Mouse (Mus musculus) midbrain, postnatal 0 days (tissue): ENCODE measurements around the gene Col6a1. TPM values are rescaled to one million over a fixed set of nuclear protein-coding genes. Genes with fewer than 3 reads are reported as not detected.

ENCODE experiments used
- ATAC-seq: fragments of 200-750 bp; cut with Nextera tagmentation; 2 replicates; pipeline ENCODE4 v1.8.0; 2017; ENCODE audit warnings: moderate number of reproducible peaks, mild to moderate bottlenecking, moderate TSS enrichment, moderate library complexity; ENCODE audit not compliant: low FRiP score
- DNase-seq: peaks from one replicate; pipeline ENCODE4 v3.0.0-alpha.2; 2015; ENCODE audit warnings: low spot score
- H3K27ac ChIP-seq: fragments of 300-500 bp; sonication (generic); 2 replicates; pipeline ENCODE4 v1.5.1; 2014; ENCODE audit warnings: low read depth, mild to moderate bottlenecking, low read length, mixed read lengths
- H3K27me3 ChIP-seq: fragments of 300-500 bp; sonication (generic); 2 replicates; pipeline ENCODE4 v1.6.1; 2014; ENCODE audit warnings: low read length, control low read depth, mixed read lengths; ENCODE audit not compliant: insufficient read depth
- H3K36me3 ChIP-seq: fragments of 300-500 bp; sonication (generic); 2 replicates; pipeline ENCODE4 v1.6.1; 2014; ENCODE audit warnings: low read length, control low read depth, mixed read lengths; ENCODE audit not compliant: insufficient read depth
- H3K4me1 ChIP-seq: fragments of 300-500 bp; sonication (generic); 2 replicates; pipeline ENCODE4 v1.6.1; 2014; ENCODE audit warnings: mild to moderate bottlenecking, control low read depth, antibody characterized with exemption, low read length, mixed read lengths; ENCODE audit not compliant: insufficient read depth
- H3K4me2 ChIP-seq: fragments of 300-500 bp; sonication (generic); 2 replicates; pipeline ENCODE4 v1.6.1; 2014; ENCODE audit warnings: low read depth, mild to moderate bottlenecking, low read length, mixed read lengths; ENCODE audit not compliant: poor library complexity, severe bottlenecking
- H3K4me3 ChIP-seq: fragments of 300-500 bp; sonication (generic); 2 replicates; pipeline ENCODE4 v1.5.1; 2014; ENCODE audit warnings: low read depth, mild to moderate bottlenecking, low read length, moderate library complexity
- H3K9ac ChIP-seq: fragments of 300-500 bp; sonication (generic); replicated peaks from 2 replicates; pipeline ENCODE4 v1.6.1; 2014; ENCODE audit warnings: mild to moderate bottlenecking, low read length, moderate library complexity, mixed read lengths; ENCODE audit not compliant: poor library complexity, severe bottlenecking
- H3K9me3 ChIP-seq: fragments of 300-500 bp; sonication (generic); 2 replicates; pipeline ENCODE4 v1.6.1; 2016; ENCODE audit warnings: low read length, control low read depth
- CTCF ChIP-seq: IDR thresholded peaks from 2 replicates; pipeline ENCODE4 v1.5.1; 2016; ENCODE audit warnings: antibody characterized with exemption, mild to moderate bottlenecking
- WGBS: fragments of 180-500 bp; shearing (Covaris S2); extraction: QIAGEN DNeasy Blood & Tissue Kit; methylation state at CpG from one replicate; pipeline ENCODE4 v1.1.7; 2014; 5-methylcytosine and 5-hydroxymethylcytosine counted together
- polyA plus RNA-seq: library from polyadenylated mRNA; unstranded; fragments of >200 nt; fragmentation: Nextera tagmentation; extraction: Ambion mirVana; gene quantifications from 2 replicates; pipeline ENCODE4 v1.2.1, GENCODE M21; 2015
- total RNA-seq: library from RNA; depleted of rRNA; stranded (reverse); fragments of >200 nt; gene quantifications from 2 replicates; pipeline ENCODE4 v1.2.3, GENCODE M21; 2014

Col6a1 gene
- total and polyA plus RNA-seq, 2 experiments from 2014 or later, result 21.7 to 32.7 TPM

DNA sequence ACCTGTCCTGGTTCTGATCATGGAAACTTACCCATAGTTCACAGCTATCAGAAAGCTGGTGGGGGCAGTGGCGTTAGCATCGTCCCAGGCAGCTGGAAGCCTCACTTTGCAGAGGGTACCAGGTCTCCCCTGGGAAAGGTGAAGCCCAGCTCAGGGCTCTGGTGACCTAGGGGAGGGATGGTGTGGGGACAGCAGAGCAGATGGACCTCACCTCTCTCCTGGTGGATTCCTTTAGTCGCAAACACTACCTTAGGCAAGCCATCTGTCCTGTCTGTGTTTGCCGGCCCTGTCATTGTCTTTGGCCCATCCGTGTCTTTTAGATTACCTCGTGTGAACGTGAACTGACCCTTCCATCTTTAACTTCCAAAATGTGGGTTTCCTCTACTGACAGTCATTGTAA, 42.5 kb downstream of the Col6a1 start:
- H3K27me3 ChIP-seq, result no peaks in the 10 kb centered on the region
- WGBS, result 65% methylated on average over 7 of the region's 7 CpGs
- H3K4me1 ChIP-seq, result no peaks in the 10 kb centered on the region
- no peaks in the 10 kb centered on the region for H3K36me3 ChIP-seq
- TF ChIP-seq CTCF, result no peak
- no peak overlapping the region for H3K27ac ChIP-seq
- no peak overlapping the region for H3K9ac ChIP-seq
- ATAC-seq, result no peak
- DNase-seq, result no peak
- H3K4me3 ChIP-seq, result no peak overlapping the region
- no peak overlapping the region for H3K4me2 ChIP-seq
- no peaks in the 10 kb centered on the region for H3K9me3 ChIP-seq

DNA sequence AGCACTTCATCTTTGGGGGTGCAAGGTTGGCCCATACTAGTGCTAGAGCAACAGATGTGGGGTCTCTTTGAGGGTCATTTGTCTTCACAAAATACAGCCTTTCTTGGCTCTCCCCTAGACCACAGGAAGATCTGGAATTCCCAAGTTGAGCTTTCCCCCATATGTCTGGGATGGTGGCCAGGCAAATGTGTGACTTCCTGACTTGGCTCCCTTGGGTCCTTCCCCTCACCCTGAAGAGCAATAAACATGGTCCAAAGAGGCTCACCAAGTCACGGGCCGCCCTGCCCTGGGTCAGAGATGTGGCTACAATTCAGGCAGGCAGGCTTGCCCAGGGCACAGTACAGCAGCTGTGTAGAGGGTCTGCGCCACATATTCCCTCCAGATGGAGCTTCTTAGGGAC, 44.1 kb downstream of the Col6a1 start:
- Histone ChIP-seq H3K4me2 (no peak overlapping the region), H3K4me3 (no peak overlapping the region), H3K27me3 (no peaks in the 10 kb centered on the region), H3K9me3 (no peaks in the 10 kb centered on the region), H3K36me3 (no peaks in the 10 kb centered on the region), H3K27ac (no peak overlapping the region), H3K9ac (no peak overlapping the region), H3K4me1 (no peaks in the 10 kb centered on the region)
- ATAC-seq, result no peak
- 88% methylated on average over 3 of the region's 3 CpGs for WGBS
- no peak for TF ChIP-seq CTCF
- DNase-seq, result no peak

DNA sequence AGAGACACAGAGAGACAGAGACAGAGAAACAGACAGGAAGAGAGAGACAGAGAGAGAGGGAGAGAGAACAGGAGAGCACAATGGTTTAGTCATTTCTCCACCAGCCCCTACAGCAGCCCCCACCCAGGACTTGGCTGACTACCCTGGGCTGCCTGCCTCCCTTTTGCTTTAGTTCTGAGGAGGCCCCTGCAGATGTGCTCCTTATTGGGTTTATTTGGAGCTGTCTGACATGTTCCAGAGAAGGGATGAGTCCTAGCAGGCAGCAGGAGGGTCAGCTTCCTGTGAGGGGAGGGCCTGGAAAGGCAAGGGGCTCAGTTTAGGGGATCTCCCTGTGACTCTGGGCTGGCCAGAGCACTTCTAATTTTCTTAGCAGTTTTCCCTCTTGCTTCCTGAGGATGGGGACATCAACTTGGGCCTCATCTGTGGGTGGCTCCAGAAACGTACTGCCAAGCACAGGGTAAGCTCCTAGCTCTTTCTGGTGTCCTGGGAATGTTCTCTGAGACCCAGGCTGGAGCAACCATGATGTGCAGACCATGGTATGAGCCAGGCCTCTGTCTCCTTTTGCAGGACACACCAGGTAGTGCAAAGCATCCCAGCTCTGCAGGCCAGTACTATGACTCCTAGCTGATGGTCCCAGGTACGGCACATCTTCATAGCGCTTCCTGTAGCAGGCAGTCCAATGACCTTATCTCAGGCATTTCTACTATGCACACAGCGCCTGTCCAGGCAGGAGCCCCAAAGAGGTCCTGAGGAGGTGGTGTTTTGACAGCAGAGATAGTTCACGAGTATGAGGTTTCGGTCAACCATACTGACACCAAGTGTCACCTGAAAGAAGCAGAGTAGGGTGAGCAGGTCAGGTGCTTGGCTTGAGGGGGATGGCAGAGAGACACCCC, 45.0 kb downstream of the Col6a1 start:
- no peak overlapping the region for H3K4me3 ChIP-seq

DNA sequence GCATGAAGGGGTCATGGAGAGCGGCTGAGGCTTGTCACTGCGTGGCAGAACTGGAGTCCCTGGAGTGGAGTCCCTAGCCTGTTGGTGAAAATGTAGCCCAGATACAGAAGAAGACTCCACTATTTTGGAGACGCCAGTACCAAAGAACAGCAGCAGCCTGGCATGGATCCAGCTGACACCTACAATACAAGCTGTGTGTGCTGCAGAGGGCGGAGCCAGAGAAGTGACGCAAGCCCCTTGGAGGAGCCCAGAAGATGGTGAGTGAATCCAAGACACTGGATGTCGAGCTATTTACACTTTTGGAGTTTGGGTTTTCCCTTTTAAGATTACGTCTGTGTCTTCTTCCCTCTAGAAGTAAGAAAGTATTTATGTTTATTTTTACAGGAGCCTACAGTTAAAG, 47.8 kb downstream of the Col6a1 start:
- WGBS, result 76% methylated on average over 7 of the region's 7 CpGs
- no peaks in the 10 kb centered on the region for H3K27me3 ChIP-seq
- H3K4me3 ChIP-seq, result no peak overlapping the region
- no peak for ATAC-seq
- no peaks in the 10 kb centered on the region for H3K36me3 ChIP-seq
- no peaks in the 10 kb centered on the region for H3K9me3 ChIP-seq
- H3K9ac ChIP-seq, result no peak overlapping the region
- no peaks in the 10 kb centered on the region for H3K4me1 ChIP-seq
- no peak for DNase-seq
- no peak for TF ChIP-seq CTCF
- no peak overlapping the region for H3K4me2 ChIP-seq
- H3K27ac ChIP-seq, result no peak overlapping the region

More for the DNA sequence above, 45.0 kb downstream of the Col6a1 start:
- ATAC-seq (no peak), DNase-seq (no peak)
- Histone ChIP-seq H3K36me3 (no peaks in the 10 kb centered on the region), H3K4me2 (no peak overlapping the region), H3K4me1 (no peaks in the 10 kb centered on the region), H3K9ac (no peak overlapping the region), H3K27ac (no peak overlapping the region), H3K9me3 (no peaks in the 10 kb centered on the region), H3K27me3 (no peaks in the 10 kb centered on the region)
- TF ChIP-seq CTCF, result no peak
- WGBS, result 86% methylated on average over 6 of the region's 6 CpGs

DNA sequence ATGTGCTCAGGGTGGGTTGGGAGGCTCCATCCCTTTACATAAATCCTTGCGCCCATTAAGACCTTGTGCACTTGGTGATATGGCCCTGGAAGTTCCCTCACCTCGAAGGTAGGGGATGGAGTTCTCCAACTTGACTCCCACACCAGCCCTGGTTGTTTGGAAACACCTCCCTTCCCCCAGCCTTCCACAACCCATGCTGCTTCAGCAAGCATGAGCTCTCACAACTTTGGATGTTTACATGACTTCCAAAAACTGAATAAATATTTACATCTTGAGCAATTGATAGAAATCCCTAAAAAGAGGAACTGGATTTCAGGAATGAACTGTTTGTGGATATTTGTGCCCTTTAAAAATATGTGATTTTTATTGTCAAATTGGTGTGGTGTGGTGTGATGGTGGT, 50.7 kb downstream of the Col6a1 start:
- H3K4me2 ChIP-seq, result no peak overlapping the region
- no peaks in the 10 kb centered on the region for H3K36me3 ChIP-seq
- no peaks in the 10 kb centered on the region for H3K9me3 ChIP-seq
- no peaks in the 10 kb centered on the region for H3K4me1 ChIP-seq
- DNase-seq, result no peak
- ATAC-seq, result no peak
- H3K27me3 ChIP-seq, result no peaks in the 10 kb centered on the region
- H3K4me3 ChIP-seq, result no peak overlapping the region
- no peak overlapping the region for H3K9ac ChIP-seq
- 86% methylated on average over 2 of the region's 2 CpGs for WGBS
- TF ChIP-seq CTCF, result no peak
- no peak overlapping the region for H3K27ac ChIP-seq

DNA sequence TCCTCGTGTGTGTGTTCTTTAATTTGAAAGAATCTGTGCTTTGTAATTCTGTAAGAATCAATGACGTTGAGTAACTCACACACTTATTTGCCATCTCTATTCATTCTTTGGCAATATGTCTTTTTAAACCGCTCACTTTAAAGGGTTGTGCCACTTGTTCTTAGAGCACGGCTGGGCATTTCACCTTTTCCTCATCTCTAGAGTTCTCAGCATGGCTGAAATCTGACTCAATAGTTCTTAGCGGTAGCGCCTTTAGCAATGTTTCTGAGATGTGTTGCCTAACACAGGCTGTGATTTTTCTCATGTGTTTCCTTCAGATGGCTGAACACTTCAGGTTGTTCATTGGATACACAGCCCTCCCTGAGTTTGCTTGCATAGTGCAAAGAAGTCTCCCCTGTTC, 51.4 kb downstream of the Col6a1 start:
- ATAC-seq (no peak), DNase-seq (no peak)
- no peak for TF ChIP-seq CTCF
- Histone ChIP-seq H3K9ac (no peak overlapping the region), H3K27me3 (no peaks in the 10 kb centered on the region), H3K9me3 (no peaks in the 10 kb centered on the region), H3K4me3 (no peak overlapping the region), H3K27ac (no peak overlapping the region), H3K36me3 (no peaks in the 10 kb centered on the region), H3K4me1 (no peaks in the 10 kb centered on the region), H3K4me2 (no peak overlapping the region)
- WGBS, result 81% methylated on average over 6 of the region's 6 CpGs
